Mouse (Mus musculus): ENCODE results near the gene Slc16a3.

GRCm38 (mm10) chr11:120948328-120948727, at the start of gene Slc16a3:
- TF ChIP-seq CTCF (IDR thresholded peaks at IDR 0.05; ENCODE audit: low read depth) (no peak), EP300 (optimal IDR thresholded peaks at IDR 0.05) (no peak)
